ENCODE assay signal across 10 mouse cellular contexts in genomic region chr4:132636554-132636953, GRCm38 (mm10). TPM values are rescaled to one million over a fixed set of nuclear protein-coding genes. Genes with fewer than 3 reads are reported as not detected.
DNase-seq lines count a peak whose midpoint lies in the region; ATAC-seq and TF ChIP-seq lines count a peak whose summit lies in the region.
"Had no signal": no experiment of that assay in that cellular context is flagged by ENCODE, and none has a peak within 500 bp of the region (broad histone marks: within the 10 kb centered on the region; RNA-seq: fewer than 3 reads in every experiment).

No protein-coding gene starts in this region.

- TF ChIP-seq CTCF in CH12.LX (conservative IDR thresholded peaks at IDR 0.05 in 1 of 2, IDR thresholded peaks at IDR 0.05 in 1 of 2; ENCODE audit: low read depth in 2 of 2, low read length in 2 of 2), result peak; percentile 22 to 64; a peak in 3 of 4 replicates

- peaks cover 2 to 18% of the 10 kb centered on the region in 2 experiments; a peak in 2 of 4 replicates for H3K4me1 ChIP-seq in CH12.LX (ENCODE audit: control insufficient read depth in 1 of 2, insufficient read depth in 2 of 2)

- DNase-seq in CD4-positive, CD25-positive, alpha-beta regulatory T cell, adult 2 months (ENCODE audit: low read depth, low spot score), result peak; percentile 76
- DNase-seq in kidney, postnatal 10 days, result peak; percentile 55
- DNase-seq in kidney, adult 9 months, result no peak
- DNase-seq in CH12.LX (ENCODE audit: extremely low read depth), result peak; percentile 38
- DNase-seq in embryo, embryonic 11 days, result peak; percentile 54
- peak; percentile 63 for DNase-seq in retina, postnatal 1 day
- DNase-seq in gastrocnemius, postnatal 14 days, result no peak

- in situ Hi-C loops in CH12.LX (cut with MboI; ENCODE audit: low pct_ligation_motif_present, low pct_unique_long_range_greater_than_20kb, low sequenced_read_pairs), result loop anchor here (5.0 kb wide), 1 partner anchor 89 kb away; no protein-coding TSS in a partner anchor

- dilution Hi-C loops in CH12.LX (cut with MboI; ENCODE audit: extremely low pct_ligation_motif_present, extremely low pct_unique_long_range_greater_than_20kb, low sequenced_read_pairs), result no loop called here

- H3K36me3 ChIP-seq in CH12.LX (replicated peaks in 1 of 2; ENCODE audit: control insufficient read depth in 1 of 2, insufficient read depth in 1 of 2, low read length in 1 of 2), result peaks cover 0 to 28% of the 10 kb centered on the region in 2 experiments
- H3K36me3 ChIP-seq: limb, embryonic 13.5 days had no signal

- TF ChIP-seq POLR2A in CH12.LX (IDR thresholded peaks at IDR 0.05; ENCODE audit: low read depth, low read length), result no peak

- no peak overlapping the region for H3K4me3 ChIP-seq in CH12.LX (replicated peaks in 1 of 3; ENCODE audit: low read depth in 2 of 3, low read length in 2 of 3, poor library complexity in 1 of 3)
- H3K4me3 ChIP-seq: erythroblast, embryonic 14.5 days; limb, embryonic 13.5 days had no signal

- H3K79me2 ChIP-seq in CH12.LX (replicated peaks; ENCODE audit: control insufficient read depth, extremely low read depth, insufficient read depth, poor library complexity, severe bottlenecking), result peaks cover 22% of the 10 kb centered on the region

- no peak overlapping the region for H3K4me2 ChIP-seq in CH12.LX (ENCODE audit: insufficient read depth, low read depth, poor library complexity, severe bottlenecking)
- H3K4me2 ChIP-seq: limb, embryonic 13.5 days had no signal

- no peaks in the 10 kb centered on the region for H3K27me3 ChIP-seq in CH12.LX (replicated peaks)
- H3K27me3 ChIP-seq: limb, embryonic 13.5 days had no signal

- TF ChIP-seq RAD21 in CH12.LX (IDR thresholded peaks at IDR 0.05; ENCODE audit: low read depth, low read length), result peak; percentile 52

- no peak overlapping the region for H3K27ac ChIP-seq in CH12.LX (ENCODE audit: insufficient read depth, low read depth)
- H3K27ac ChIP-seq: limb, embryonic 13.5 days had no signal

- no peaks in the 10 kb centered on the region for H3K9me3 ChIP-seq in CH12.LX (replicated peaks; ENCODE audit: low read length)
- H3K9me3 ChIP-seq: limb, embryonic 13.5 days had no signal

- intact Hi-C loops in gastrocnemius, postnatal 14 days (cut with DNase I; ENCODE audit: low total_unique reads), result no loop called here

- TF ChIP-seq EP300 in CH12.LX (IDR thresholded peaks at IDR 0.05; ENCODE audit: low read length), result no peak

- no peak overlapping the region for H3K9ac ChIP-seq in CH12.LX (ENCODE audit: insufficient read depth, low read depth)
- H3K9ac ChIP-seq: limb, embryonic 13.5 days had no signal

- ATAC-seq in CD4-positive, CD25-positive, alpha-beta regulatory T cell, adult 4 months, result no peak

TF ChIP-seq in CH12.LX, 34 proteins besides CTCF, POLR2A, EP300 and RAD21:
- peak; percentile 80 for TF ChIP-seq ZNF384 (IDR thresholded peaks at IDR 0.05; ENCODE audit: low read depth, low read length)
- TF ChIP-seq PAX5 (IDR thresholded peaks at IDR 0.05; ENCODE audit: low read length), result no peak
- TF ChIP-seq MAX (IDR thresholded peaks at IDR 0.05; ENCODE audit: low read length), result no peak
- TF ChIP-seq CHD1 (IDR thresholded peaks at IDR 0.05; ENCODE audit: low read depth, low read length), result no peak
- TF ChIP-seq CHD2 (IDR thresholded peaks at IDR 0.05; ENCODE audit: low read length), result no peak
- peak; percentile 58 for TF ChIP-seq SMC3 (IDR thresholded peaks at IDR 0.05; ENCODE audit: low read depth, low read length)
TF ChIP-seq in CH12.LX: peak in this region for 2.

RNA-seq across cellular contexts. Expression of gene Eya3, which starts 2.2 kb away (rescaled TPM):
- polyA plus RNA-seq in CD4-positive, CD25-positive, alpha-beta regulatory T cell, adult 4 months (2017; shearing (Covaris generic)), result 10 to 100 TPM; 35.5 to 42.1 TPM
- total RNA-seq in CH12.LX (2012; rRNA removed) (24.4 and 28.6 TPM in 2 replicates), CH12.LX (2014; rRNA removed) (27.4 and 31.0 TPM in 2 replicates)
- polyA plus RNA-seq in CH12.LX (2012; ENCODE audit: insufficient read length, low read depth), result 50.0 and 54.8 TPM in 2 replicates
- 10 to 100 TPM; 14.2 to 14.3 TPM for total RNA-seq in gastrocnemius, postnatal 14 days (2021)

Comparison
In these comparisons a context has a peak if more than half of its experiments do, and no peak if none do; other contexts are left out.
1. DNase-seq: peak in CD4-positive, CD25-positive, alpha-beta regulatory T cell, adult 2 months (single experiment), kidney, postnatal 10 days (single experiment), CH12.LX (single experiment), embryo, embryonic 11 days (single experiment) and retina, postnatal 1 day (single experiment); none in kidney, adult 9 months (single experiment) and gastrocnemius, postnatal 14 days (single experiment).